Mouse (Mus musculus): ENCODE measurements around the gene Cdca3.
A peak's percentile ranks its signal among the peaks of the same experiment; 100 is the strongest.
"Not testable (repeated sequence)": the region's sequence is repeated elsewhere in the genome, so short reads cannot be mapped to it uniquely, and the experiment has no call there.

Gene Cdca3

GRCm38 (mm10) chr6:124809052-124809774 lies 20.1 kb upstream of the Cdca3 start:
- DNase-seq (ENCODE audit: low spot score), result no peak

- no peak for DNase-seq (ENCODE audit: low spot score)
Measured at GRCm38 (mm10) chr6:124809775-124810538, 19.4 kb upstream of the Cdca3 start.

GRCm38 (mm10) chr6:124810566-124811402 lies 18.6 kb upstream of the Cdca3 start:
- not testable (repeated sequence) for DNase-seq (ENCODE audit: low spot score)

- DNase-seq (ENCODE audit: low spot score), result no peak
Measured at GRCm38 (mm10) chr6:124811403-124811665, 18.0 kb upstream of the Cdca3 start.

GRCm38 (mm10) chr6:124811701-124812560 lies 17.4 kb upstream of the Cdca3 start:
- no peak for DNase-seq (ENCODE audit: low spot score)

GRCm38 (mm10) chr6:124812848-124813247 lies 16.5 kb upstream of the Cdca3 start:
- no peak for DNase-seq (ENCODE audit: low spot score)

- DNase-seq (ENCODE audit: low spot score), result no peak
Measured at GRCm38 (mm10) chr6:124813496-124813895, 15.9 kb upstream of the Cdca3 start.

GRCm38 (mm10) chr6:124813933-124814332 lies 15.4 kb upstream of the Cdca3 start, which contains the start of gene Tpi1:
TSS of gene Tpi1 (minus strand) at chr6:124814296.
- DNase-seq (ENCODE audit: low spot score), result peak; percentile 80

GRCm38 (mm10) chr6:124814448-124814847 lies 14.9 kb upstream of the Cdca3 start:
- DNase-seq (ENCODE audit: low spot score), result no peak

GRCm38 (mm10) chr6:124814858-124815774 lies 14.2 kb upstream of the Cdca3 start:
- DNase-seq (ENCODE audit: low spot score), result no peak

GRCm38 (mm10) chr6:124816611-124817010 lies 12.7 kb upstream of the Cdca3 start:
- no peak for DNase-seq (ENCODE audit: low spot score)

GRCm38 (mm10) chr6:124817125-124817524 lies 12.2 kb upstream of the Cdca3 start:
- no peak for DNase-seq (ENCODE audit: low spot score)

- no peak for DNase-seq (ENCODE audit: low spot score)
Measured at GRCm38 (mm10) chr6:124817563-124817962, 11.8 kb upstream of the Cdca3 start.

- DNase-seq (ENCODE audit: low spot score), result no peak
Measured at GRCm38 (mm10) chr6:124817971-124818370, 11.4 kb upstream of the Cdca3 start.

- DNase-seq (ENCODE audit: low spot score), result no peak
Measured at GRCm38 (mm10) chr6:124820891-124821290, 8.5 kb upstream of the Cdca3 start.

- DNase-seq (ENCODE audit: low spot score), result no peak
Measured at GRCm38 (mm10) chr6:124822049-124822448, 7.3 kb upstream of the Cdca3 start.

- no peak for DNase-seq (ENCODE audit: low spot score)
Measured at GRCm38 (mm10) chr6:124828101-124828592, 1.2 kb upstream of the Cdca3 start.

- peak; percentile 91 for DNase-seq (ENCODE audit: low spot score)
Measured at GRCm38 (mm10) chr6:124829799-124830700, 703 bp downstream of the Cdca3 start.

GRCm38 (mm10) chr6:124831199-124831598 lies 1.9 kb downstream of the Cdca3 start:
- DNase-seq (ENCODE audit: low spot score), result not testable (repeated sequence)
